Mouse (Mus musculus) gastrocnemius, adult 2 months (tissue): ENCODE data around the gene Olfr510. TPM values are rescaled to one million over a fixed set of nuclear protein-coding genes. Genes with fewer than 3 reads are reported as not detected.
"Not testable (repeated sequence)": the region's sequence is repeated elsewhere in the genome, so short reads cannot be mapped to it uniquely, and the experiment has no call there.

ENCODE experiments used
- DNase-seq: peaks from one replicate; pipeline ENCODE4 v3.0.0; 2022
- H3K27ac ChIP-seq: fragments of 200-600 bp; 2 replicates; pipeline ENCODE4 v1.8.1; 2022; ENCODE audit warnings: mild to moderate bottlenecking
- H3K4me3 ChIP-seq: fragments of 200-600 bp; 2 replicates; pipeline ENCODE4 v1.8.1; 2022; ENCODE audit warnings: mild to moderate bottlenecking, moderate library complexity
- CTCF ChIP-seq: fragments of 200-600 bp; IDR thresholded peaks from 2 replicates; pipeline ENCODE4 v1.8.1; 2022; ENCODE audit warnings: antibody characterized with exemption, mild to moderate bottlenecking, moderate library complexity
- intact Hi-C: fragments of 180-260 bp; cut with DNase I; formaldehyde crosslinking; loops from one replicate; pipeline ENCODE4 v1.15.1; 2025
- long read RNA-seq, 2 experiments: library from polyadenylated mRNA; stranded (forward); transcript quantifications; one replicate each; pipeline ENCODE4 v2.0.0; 2021
- total RNA-seq, 2 experiments: library from RNA; stranded (reverse); gene quantifications; 2 replicates each; pipeline ENCODE4 v1.2.3; 2021

Gene Olfr510
- not detected for total RNA-seq
- long read RNA-seq, experiment 1: 0 reads
- long read RNA-seq, experiment 2: 0 reads

DNA sequence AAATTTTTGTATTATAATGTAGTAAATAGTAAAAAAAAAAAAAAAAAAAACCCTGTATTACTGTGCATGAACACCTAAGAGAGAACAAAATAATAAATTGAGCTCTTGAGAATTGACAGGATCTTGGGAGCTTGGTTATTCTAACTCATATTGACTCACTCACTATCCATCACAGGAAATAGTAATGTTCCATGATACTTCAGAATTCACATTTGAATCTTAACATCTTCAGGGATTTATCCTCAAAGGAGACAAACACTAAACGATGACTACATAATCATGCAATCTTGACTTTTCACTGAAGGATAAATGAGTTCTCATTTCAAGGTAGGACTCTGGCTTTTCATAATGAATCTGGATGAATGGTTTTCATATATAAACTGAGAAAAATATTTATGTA is at the start of gene Olfr510:
Olfr510 (plus strand) TSS at position 301 of the 400 bp plus-strand sequence.
- H3K27ac ChIP-seq: no peak within 1 kb of the TSS
- no peak within 1 kb of the TSS for H3K4me3 ChIP-seq
- no peak for TF ChIP-seq CTCF
- no peak for DNase-seq
- intact Hi-C loops: no loop called here

DNA sequence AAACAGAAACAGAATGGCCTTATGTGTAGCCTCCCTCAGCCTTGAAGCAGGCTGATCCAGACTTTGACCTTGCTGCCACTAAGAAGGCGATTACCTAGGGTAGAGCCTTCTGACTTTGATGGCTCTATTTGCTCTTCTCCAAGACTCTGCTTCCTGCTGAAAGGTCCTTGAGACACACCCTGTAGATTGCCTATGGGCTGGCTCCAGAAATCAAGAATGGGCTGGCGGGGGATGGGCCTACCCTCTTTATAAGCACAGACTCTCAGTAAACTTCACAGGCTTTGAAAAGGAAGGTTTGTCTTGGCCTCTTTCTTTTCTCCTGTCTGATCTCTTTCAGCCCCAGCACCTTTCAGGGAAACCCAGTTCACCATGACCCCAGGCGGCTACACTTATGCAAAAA is 49.4 kb upstream of the Olfr510 start:
- intact Hi-C loops: not testable (repeated sequence)

DNA sequence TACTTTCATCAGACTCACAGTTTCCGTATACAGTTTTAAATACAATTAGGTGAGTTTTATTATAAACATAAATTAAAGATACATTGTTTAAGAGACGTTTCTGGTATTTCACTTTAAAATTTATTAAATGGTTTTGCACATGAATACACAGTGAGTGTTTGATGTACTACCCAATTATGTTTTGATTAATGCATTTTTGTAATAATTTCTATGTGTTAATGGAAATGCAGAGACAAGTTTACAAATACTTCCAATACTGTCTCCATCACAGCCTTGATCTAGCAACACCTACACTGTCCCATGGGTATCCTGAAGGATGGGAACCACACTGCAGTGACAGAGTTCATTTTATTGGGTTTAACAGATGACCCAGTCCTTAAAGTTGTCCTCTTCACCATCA is 44.7 kb upstream of the Olfr510 start, which contains the start of gene Olfr507:
Olfr507 (plus strand) TSS at position 301 of the 400 bp plus-strand sequence.
- Histone ChIP-seq H3K27ac (no peak within 1 kb of the TSS), H3K4me3 (no peak within 1 kb of the TSS)
- no peak for DNase-seq
- intact Hi-C loops: no loop called here
- TF ChIP-seq CTCF: no peak

More for the DNA sequence above, 49.4 kb upstream of the Olfr510 start:
- not testable (repeated sequence) for H3K27ac ChIP-seq, H3K4me3 ChIP-seq, DNase-seq

DNA sequence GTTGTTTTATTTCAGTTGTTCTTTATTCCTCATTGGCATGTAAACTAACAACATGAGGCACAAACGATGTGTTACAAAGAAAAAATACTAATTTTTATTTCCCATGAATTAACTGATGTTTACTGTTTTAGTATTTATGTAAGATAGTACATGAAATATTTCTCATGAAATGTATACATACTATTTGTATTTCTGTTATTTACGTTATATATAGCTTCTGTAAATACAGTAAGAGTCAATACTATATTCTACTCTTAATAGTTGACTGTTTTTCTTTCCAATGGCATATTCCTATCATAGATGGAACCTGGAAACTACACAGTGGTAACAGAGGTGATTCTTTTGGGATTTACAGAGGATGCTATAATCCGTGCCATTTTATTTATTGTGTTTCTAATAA is 36.5 kb upstream of the Olfr510 start, which contains the start of gene Olfr508:
Olfr508 (plus strand) TSS at position 301 of the 400 bp plus-strand sequence.
- intact Hi-C loops: no loop called here
- Histone ChIP-seq H3K27ac (no peak within 1 kb of the TSS), H3K4me3 (no peak within 1 kb of the TSS)
- no peak for DNase-seq
- no peak for TF ChIP-seq CTCF

DNA sequence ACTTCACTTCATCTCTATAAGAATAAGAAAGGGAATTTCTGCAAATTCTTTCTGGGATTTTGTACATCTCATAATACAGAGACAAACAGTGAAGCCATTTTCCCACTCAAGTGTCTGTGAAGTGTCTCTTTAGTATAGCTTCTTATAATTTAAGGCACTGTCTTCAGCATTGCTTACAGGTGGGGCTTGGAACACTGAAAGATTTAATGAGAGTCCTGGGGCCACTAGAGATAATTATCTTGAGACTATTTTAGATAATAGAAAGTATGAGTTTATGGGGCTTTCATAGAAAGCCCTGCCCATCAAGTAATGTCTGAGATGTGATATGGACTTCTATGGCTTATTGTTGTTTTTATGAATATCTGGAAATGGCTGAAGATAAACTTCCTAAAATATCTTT is 14.4 kb upstream of the Olfr510 start, which contains the start of gene Olfr509:
Olfr509 (minus strand) TSS at position 101 of the 400 bp plus-strand sequence.
- intact Hi-C loops: no loop called here
- H3K4me3 ChIP-seq: no peak within 1 kb of the TSS
- DNase-seq: no peak
- no peak for TF ChIP-seq CTCF
- no peak within 1 kb of the TSS for H3K27ac ChIP-seq

DNA sequence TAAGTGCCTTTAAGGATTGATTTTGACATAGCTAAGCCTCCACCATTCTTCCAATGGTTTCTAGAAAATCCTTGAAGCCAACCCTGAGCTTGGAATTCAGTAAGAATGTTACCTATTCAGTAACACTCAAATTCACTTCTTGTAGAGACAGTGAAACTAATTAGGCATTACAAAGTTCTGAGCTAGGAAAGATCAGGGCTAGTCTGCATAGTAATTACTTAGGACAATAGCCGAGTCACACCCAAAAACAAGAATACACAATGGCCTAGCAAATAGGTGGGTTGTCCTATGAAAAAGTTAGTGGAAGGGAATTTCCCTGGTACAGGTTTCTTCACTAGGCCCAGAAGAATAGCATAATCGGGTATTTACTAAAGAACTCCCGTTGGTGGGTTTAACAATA is 3.8 kb upstream of the Olfr510 start:
- Histone ChIP-seq H3K27ac (no peak overlapping the region), H3K4me3 (no peak overlapping the region)
- intact Hi-C loops: no loop called here
- DNase-seq: no peak
- TF ChIP-seq CTCF: no peak

DNA sequence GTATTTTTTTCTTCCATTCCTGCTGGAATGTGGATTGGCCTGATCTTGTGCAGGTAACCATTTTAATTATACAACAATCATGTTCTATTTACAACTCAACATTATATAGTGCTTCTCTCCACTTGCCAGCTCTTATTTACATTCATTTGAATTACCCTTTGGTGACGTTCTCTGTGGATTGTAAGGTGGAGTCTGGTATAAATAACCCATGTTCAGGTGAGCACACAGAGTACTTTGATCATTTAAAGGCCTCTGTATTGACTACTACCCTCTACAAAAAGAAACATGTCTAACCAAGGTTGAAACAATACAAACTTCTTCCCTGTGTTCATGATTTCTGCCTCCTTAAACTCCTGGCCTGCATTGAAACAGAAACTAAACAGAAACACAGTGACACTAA is 4.8 kb downstream of the Olfr510 start:
- no peak overlapping the region for H3K4me3 ChIP-seq
- intact Hi-C loops: no loop called here
- TF ChIP-seq CTCF: no peak
- DNase-seq: no peak
- H3K27ac ChIP-seq: no peak overlapping the region

DNA sequence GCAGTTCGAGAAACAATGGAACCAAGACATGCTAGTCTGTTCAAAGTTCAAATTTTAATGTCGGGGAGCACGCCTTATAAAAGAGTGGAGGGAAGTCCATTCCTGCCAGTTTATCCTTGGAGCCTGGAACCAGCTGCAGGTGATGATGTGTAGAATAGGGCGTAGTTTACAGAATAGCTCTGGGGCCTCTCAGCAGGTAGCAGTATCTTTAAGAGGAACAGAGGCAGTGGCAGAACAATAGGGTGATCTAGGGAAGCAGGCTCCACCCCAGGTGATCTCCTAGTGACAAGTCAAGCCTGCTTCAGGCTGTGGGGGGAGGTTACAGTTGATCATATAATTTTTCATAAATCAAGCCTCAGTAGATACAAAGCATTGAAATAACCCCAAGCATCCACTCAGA is 12.7 kb downstream of the Olfr510 start:
- Histone ChIP-seq H3K27ac (no peak overlapping the region), H3K4me3 (no peak overlapping the region)
- intact Hi-C loops: no loop called here
- TF ChIP-seq CTCF: no peak
- no peak for DNase-seq

DNA sequence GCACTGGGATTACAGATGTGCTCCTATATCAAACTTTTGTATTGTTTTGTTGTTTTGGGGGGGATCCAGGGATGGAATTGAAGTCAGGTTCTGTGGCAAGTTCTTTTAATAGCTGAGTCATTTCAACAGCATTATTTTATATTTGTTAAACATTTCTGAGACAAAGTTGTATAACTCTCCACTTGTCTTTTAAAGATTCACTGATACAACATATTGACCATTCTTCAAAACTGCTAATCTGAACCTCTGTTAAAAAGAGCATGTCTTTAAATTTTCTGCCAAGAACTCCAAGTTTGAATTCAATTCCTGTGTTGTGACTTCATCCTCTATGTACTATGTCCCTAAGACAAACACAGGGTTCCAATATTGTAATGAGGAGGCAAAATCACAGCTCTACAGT is 46.8 kb downstream of the Olfr510 start, which contains the start of gene Olfr512:
Olfr512 (plus strand) TSS at position 301 of the 400 bp plus-strand sequence.
- no peak within 1 kb of the TSS for H3K4me3 ChIP-seq
- H3K27ac ChIP-seq: no peak within 1 kb of the TSS
- intact Hi-C loops: no loop called here
- no peak for DNase-seq
- no peak for TF ChIP-seq CTCF

Other genes starting within 250 kb of the Olfr510 start
- not detected for gene Olfr497, start 246.0 kb upstream of the Olfr510 start, total RNA-seq
- not detected for gene Olfr498, start 201.1 kb upstream of the Olfr510 start, total RNA-seq
- gene Olfr502, start 141.4 kb upstream of the Olfr510 start, total RNA-seq: not detected
- not detected for gene Olfr503, start 121.9 kb upstream of the Olfr510 start, total RNA-seq
- not detected for gene Olfr504, start 100.6 kb upstream of the Olfr510 start, total RNA-seq
- not detected for gene Olfr506, start 55.6 kb upstream of the Olfr510 start, total RNA-seq
- not detected for gene Olfr507, start 44.6 kb upstream of the Olfr510 start, total RNA-seq
- not detected for gene Olfr508, start 36.4 kb upstream of the Olfr510 start, total RNA-seq
- not detected for gene Olfr509, start 14.5 kb upstream of the Olfr510 start, total RNA-seq
- not detected for gene Olfr512, start 46.9 kb downstream of the Olfr510 start, total RNA-seq
- not detected for gene Olfr513, start 84.6 kb downstream of the Olfr510 start, total RNA-seq
- not detected for gene Olfr514, start 159.6 kb downstream of the Olfr510 start, total RNA-seq
- gene Olfr516, start 184.1 kb downstream of the Olfr510 start, total RNA-seq: not detected
- gene Olfr517, start 206.0 kb downstream of the Olfr510 start, total RNA-seq: not detected
- not detected for gene Olfr518, start 218.6 kb downstream of the Olfr510 start, total RNA-seq
- not detected for gene Olfr519, start 228.0 kb downstream of the Olfr510 start, total RNA-seq